Mouse (Mus musculus) midbrain, embryonic 11.5 days (tissue): ENCODE measurements around the gene Hspg2. TPM values are rescaled to one million over a fixed set of nuclear protein-coding genes. Genes with fewer than 3 reads are reported as not detected.

ENCODE experiments used
- ATAC-seq: fragments of 200-750 bp; cut with Nextera tagmentation; 2 replicates; pipeline ENCODE4 v1.8.0; 2017; ENCODE audit warnings: moderate TSS enrichment, moderate library complexity; ENCODE audit not compliant: low FRiP score
- DNase-seq: peaks from one replicate; pipeline ENCODE4 v3.0.0; 2015; ENCODE audit warnings: low spot score; ENCODE audit errors: missing footprints
- H3K27ac ChIP-seq: fragments of 300-500 bp; sonication (generic); 2 replicates; pipeline ENCODE4 v1.5.1; 2014; ENCODE audit warnings: low read depth, low read length
- H3K27me3 ChIP-seq: fragments of 300-500 bp; sonication (generic); 2 replicates; pipeline ENCODE4 v1.6.1; 2014; ENCODE audit warnings: mild to moderate bottlenecking, low read length, moderate library complexity, mixed read lengths; ENCODE audit not compliant: control insufficient read depth, insufficient read depth
- H3K36me3 ChIP-seq: fragments of 300-500 bp; sonication (generic); 2 replicates; pipeline ENCODE4 v1.6.1; 2014; ENCODE audit warnings: mild to moderate bottlenecking, low read length, moderate library complexity, mixed read lengths; ENCODE audit not compliant: control insufficient read depth, insufficient read depth
- H3K4me1 ChIP-seq: fragments of 300-500 bp; sonication (generic); 2 replicates; pipeline ENCODE4 v1.6.1; 2014; ENCODE audit warnings: low read length; ENCODE audit not compliant: control insufficient read depth, insufficient read depth
- H3K4me2 ChIP-seq: fragments of 300-500 bp; sonication (generic); 2 replicates; pipeline ENCODE4 v1.6.1; 2014; ENCODE audit warnings: mild to moderate bottlenecking, moderate library complexity
- H3K4me3 ChIP-seq: fragments of 300-500 bp; sonication (generic); 2 replicates; pipeline ENCODE4 v1.5.1; 2014; ENCODE audit warnings: low read depth, low read length
- H3K9ac ChIP-seq: fragments of 300-500 bp; sonication (generic); 2 replicates; pipeline ENCODE4 v1.6.1; 2014; ENCODE audit warnings: low read length
- H3K9me3 ChIP-seq: fragments of 300-500 bp; sonication (generic); 2 replicates; pipeline ENCODE4 v1.6.1; 2016; ENCODE audit warnings: low read length; ENCODE audit not compliant: control insufficient read depth
- WGBS: fragments of 180-500 bp; shearing (Covaris S2); extraction: QIAGEN DNeasy Blood & Tissue Kit; methylation state at CpG from one replicate; pipeline ENCODE4 v1.1.7; 2014; 5-methylcytosine and 5-hydroxymethylcytosine counted together
- polyA plus RNA-seq: library from polyadenylated mRNA; unstranded; fragments of >200 nt; fragmentation: Nextera tagmentation; extraction: Ambion mirVana; gene quantifications from 2 replicates; pipeline ENCODE4 v1.2.1, GENCODE M21; 2014

Gene Hspg2
- polyA plus RNA-seq, 1 experiment from 2014 or later = 11.2 TPM

DNA sequence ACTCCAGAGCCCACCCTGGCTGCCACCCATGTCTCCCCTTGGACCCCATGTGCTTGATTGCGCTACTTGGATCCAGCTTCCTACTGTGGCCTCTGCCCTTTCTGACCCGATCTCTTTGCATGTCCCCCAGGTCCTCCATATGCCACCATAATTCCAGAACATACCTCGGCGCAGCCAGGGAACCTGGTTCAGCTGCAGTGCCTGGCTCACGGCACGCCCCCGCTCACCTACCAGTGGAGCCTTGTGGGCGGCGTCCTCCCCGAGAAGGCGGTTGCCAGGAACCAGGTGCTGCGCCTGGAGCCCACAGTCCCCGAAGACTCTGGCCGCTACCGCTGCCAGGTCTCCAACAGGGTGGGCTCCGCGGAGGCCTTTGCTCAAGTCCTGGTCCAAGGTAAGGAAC is 84.9 kb downstream of the Hspg2 start:
- Histone ChIP-seq H3K9me3 (no peaks in the 10 kb centered on the region), H3K36me3 (0 out of 2 replicates have a peak, but pooled peaks cover 3% of the 10 kb centered on the region), H3K27ac (no peak overlapping the region), H3K27me3 (no peaks in the 10 kb centered on the region), H3K4me1 (no peaks in the 10 kb centered on the region), H3K4me3 (no peak overlapping the region), H3K4me2 (no peak overlapping the region), H3K9ac (no peak overlapping the region)
- ATAC-seq = no peak
- no peak for DNase-seq
- WGBS = 95% methylated on average over 17 of the region's 17 CpGs

DNA sequence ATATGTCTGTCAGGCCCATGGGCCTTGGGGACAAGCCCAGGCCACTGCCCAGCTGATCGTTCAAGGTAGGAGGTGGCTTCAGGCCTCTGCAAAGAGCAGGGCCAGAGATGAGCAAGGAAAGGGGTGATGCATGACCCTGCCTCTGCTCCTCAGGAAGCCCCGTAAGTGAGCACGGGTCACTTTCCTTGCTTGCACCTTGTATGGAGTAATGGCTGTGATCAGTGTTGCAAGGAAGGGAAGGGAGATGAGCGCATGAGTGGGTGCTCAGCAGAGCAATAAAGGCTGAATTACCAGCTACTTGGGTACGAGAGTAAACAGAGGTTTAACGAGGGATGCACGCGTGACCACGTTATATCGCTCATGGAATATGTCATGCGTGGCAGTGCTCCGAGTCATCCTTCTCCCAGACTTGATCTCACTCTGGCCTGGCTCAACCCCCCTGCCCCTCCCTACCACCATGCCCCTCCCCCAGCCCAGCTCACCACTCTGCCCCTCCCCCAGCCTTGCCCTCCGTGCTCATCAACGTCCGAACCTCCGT is 88.2 kb downstream of the Hspg2 start:
- no peak for ATAC-seq

DNA sequence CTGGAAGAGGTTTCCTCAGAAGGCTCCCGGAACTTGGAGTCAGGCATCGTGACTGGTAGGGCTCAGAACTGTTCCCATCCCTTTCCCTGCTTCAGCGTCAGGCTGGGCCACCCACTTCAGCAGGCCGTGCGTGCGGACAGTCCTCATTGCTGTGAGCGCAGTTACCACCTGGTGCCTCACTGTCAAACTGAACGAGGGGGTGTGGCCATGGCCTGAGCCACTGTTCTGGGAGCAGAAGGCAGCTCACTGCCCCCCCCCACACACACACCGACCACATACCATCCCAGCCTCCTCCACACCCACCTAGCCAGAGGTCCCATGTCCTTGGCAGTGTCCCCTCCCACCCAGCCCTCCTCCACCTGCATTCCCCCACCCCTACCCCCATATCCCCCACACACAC is 101.3 kb downstream of the Hspg2 start:
- 84% methylated on average over 9 of the region's 9 CpGs for WGBS
- no peak for ATAC-seq

More for the DNA sequence above, 88.2 kb downstream of the Hspg2 start:
- Histone ChIP-seq H3K4me3 (no peak overlapping the region), H3K27ac (no peak overlapping the region), H3K36me3 (0 out of 2 replicates have a peak, but pooled peaks cover 3% of the 10 kb centered on the region), H3K27me3 (no peaks in the 10 kb centered on the region), H3K4me2 (no peak overlapping the region), H3K4me1 (no peaks in the 10 kb centered on the region), H3K9me3 (no peaks in the 10 kb centered on the region), H3K9ac (no peak overlapping the region)
- 91% methylated on average over 16 of the region's 16 CpGs for WGBS
- no peak for DNase-seq

DNA sequence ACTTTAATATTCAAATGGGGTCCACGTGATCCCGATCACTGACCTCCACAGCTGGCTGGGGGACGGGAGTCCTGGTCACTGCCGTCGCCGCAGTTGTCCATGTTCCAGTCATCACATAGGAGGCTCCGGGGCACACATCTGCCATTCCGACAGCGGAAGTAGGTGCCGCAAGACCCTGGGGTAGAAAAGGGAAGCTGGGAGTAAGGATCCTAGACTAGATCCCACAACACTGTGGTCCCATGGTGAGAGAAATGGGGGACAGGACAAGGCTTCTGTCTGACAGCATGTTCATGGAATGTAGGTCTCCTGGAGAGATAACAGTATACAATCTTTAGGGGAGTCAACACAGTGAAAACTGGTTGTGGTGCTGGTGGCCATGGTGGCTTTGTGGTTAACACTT is 105.9 kb downstream of the Hspg2 start, which contains the start of gene Ldlrad2:
Ldlrad2 (minus strand) TSS at position 101 of the 400 bp plus-strand sequence.
- ATAC-seq (no peak), DNase-seq (no peak)
- no peak within 1 kb of the TSS for H3K4me2 ChIP-seq
- 86% methylated on average over 10 of the region's 10 CpGs for WGBS
- no peaks in the 10 kb centered on the region for H3K4me1 ChIP-seq
- H3K36me3 ChIP-seq = no peaks in the 10 kb centered on the region
- no peaks in the 10 kb centered on the region for H3K9me3 ChIP-seq
- H3K27ac ChIP-seq = no peak within 1 kb of the TSS
- H3K4me3 ChIP-seq = no peak within 1 kb of the TSS
- peaks cover 8% of the 10 kb centered on the region for H3K27me3 ChIP-seq
- H3K9ac ChIP-seq = no peak within 1 kb of the TSS

More for the DNA sequence above, 101.3 kb downstream of the Hspg2 start:
- no peak overlapping the region for H3K4me3 ChIP-seq
- H3K27me3 ChIP-seq = no peaks in the 10 kb centered on the region
- H3K4me2 ChIP-seq = no peak overlapping the region
- no peaks in the 10 kb centered on the region for H3K9me3 ChIP-seq
- no peaks in the 10 kb centered on the region for H3K4me1 ChIP-seq
- H3K36me3 ChIP-seq = no peaks in the 10 kb centered on the region
- no peak overlapping the region for H3K27ac ChIP-seq
- DNase-seq = no peak
- H3K9ac ChIP-seq = no peak overlapping the region

DNA sequence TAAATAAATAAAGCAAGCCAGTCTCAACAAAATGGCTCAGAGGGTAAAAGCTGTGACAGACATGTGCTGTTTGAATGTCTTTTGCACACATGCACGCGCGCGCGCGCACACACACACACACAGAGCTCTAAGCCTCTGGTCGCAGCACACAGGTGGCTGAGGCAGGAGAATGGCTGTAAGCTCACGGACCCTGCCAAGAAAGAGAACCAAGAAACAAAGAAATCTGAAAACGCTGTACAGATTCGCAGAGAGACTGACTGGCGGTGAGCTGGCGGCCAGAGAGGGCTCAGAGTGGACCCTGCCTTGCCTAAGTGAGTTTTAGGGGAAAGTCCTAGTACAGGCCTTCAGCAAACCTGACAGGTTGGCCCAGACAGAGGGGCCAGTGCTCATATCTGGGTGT is 108.9 kb downstream of the Hspg2 start:
- Histone ChIP-seq H3K4me3 (no peak overlapping the region), H3K36me3 (no peaks in the 10 kb centered on the region), H3K4me2 (no peak overlapping the region), H3K4me1 (peaks cover 6% of the 10 kb centered on the region; the same call in 1 of the 2 replicates), H3K27me3 (peaks cover 8% of the 10 kb centered on the region), H3K9me3 (no peaks in the 10 kb centered on the region), H3K27ac (no peak overlapping the region), H3K9ac (no peak overlapping the region)
- 95% methylated on average over 12 of the region's 12 CpGs for WGBS
- ATAC-seq = no peak
- peak; percentile 82 for DNase-seq

DNA sequence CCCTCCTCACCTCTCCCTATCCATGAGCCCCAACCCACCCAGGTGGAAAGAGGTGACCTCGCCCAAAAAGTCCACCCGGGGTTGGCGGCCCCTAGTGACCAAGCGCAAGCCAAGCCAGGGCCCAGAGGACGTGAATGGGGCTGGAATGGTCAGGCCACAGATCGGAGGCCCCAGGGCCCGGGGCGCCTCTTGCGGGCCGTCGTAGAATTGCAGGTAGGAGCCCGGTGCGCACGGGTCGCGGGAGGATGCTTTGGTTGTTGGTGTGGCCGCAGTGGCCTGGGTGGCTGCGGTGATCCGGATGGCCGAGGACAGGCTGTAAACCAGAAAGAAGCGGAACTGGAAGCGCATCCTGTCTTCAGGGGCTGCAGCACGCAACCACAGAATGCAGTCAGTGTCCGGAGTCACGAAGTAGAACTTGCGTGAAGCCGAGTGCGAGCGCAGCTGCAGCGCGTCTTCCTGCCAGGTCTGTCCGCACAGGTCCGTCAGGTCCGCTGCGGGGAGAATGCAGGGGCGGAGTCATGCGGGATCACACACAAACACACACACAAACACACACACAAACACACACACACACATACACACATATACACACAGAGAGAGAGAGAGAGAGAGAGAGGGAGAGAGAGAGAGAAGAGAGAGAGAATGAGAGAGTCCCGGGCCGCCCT is 109.7 kb downstream of the Hspg2 start:
- peak overlapping the region; percentile 28; the same call in 1 of the 2 replicates for H3K4me3 ChIP-seq
- DNase-seq (peak; percentile 97), ATAC-seq (peak; percentile 64; the same call in 1 of the 2 replicates)
- peaks cover 8% of the 10 kb centered on the region for H3K27me3 ChIP-seq
- no peaks in the 10 kb centered on the region for H3K36me3 ChIP-seq
- 4% methylated on average over 39 of the region's 39 CpGs for WGBS
- H3K9me3 ChIP-seq = no peaks in the 10 kb centered on the region
- H3K4me2 ChIP-seq = peak overlapping the region; percentile 61
- peak overlapping the region; percentile 48; the same call in 1 of the 2 replicates for H3K9ac ChIP-seq
- no peak overlapping the region for H3K27ac ChIP-seq
- peaks cover 6% of the 10 kb centered on the region; the same call in 1 of the 2 replicates for H3K4me1 ChIP-seq

DNA sequence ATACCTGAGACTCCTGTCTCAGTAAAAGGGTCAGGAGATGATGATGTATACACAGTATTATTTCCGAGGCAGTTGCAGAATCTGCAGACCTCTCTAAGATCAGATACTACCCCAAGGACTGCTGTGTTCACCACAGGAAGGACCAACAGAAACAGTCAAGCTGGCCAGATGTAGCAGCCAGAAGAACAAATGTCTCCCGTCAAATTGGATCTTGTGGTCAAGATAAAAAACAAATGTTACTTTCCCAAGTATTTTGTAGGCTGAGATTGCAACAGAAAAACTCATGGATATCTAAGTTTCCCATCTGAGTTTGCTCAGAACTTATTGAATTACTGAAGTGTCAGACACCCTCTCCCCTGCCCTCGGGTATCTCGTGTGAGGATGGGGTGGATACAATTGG is 111.2 kb downstream of the Hspg2 start:
- H3K4me2 ChIP-seq = no peak overlapping the region
- H3K4me1 ChIP-seq = peaks cover 6% of the 10 kb centered on the region; the same call in 1 of the 2 replicates
- H3K36me3 ChIP-seq = no peaks in the 10 kb centered on the region
- ATAC-seq (no peak), DNase-seq (no peak)
- WGBS = 55% methylated on average over 4 of the region's 4 CpGs
- H3K27ac ChIP-seq = no peak overlapping the region
- H3K9me3 ChIP-seq = no peaks in the 10 kb centered on the region
- H3K27me3 ChIP-seq = peaks cover 8% of the 10 kb centered on the region
- H3K4me3 ChIP-seq = no peak overlapping the region
- H3K9ac ChIP-seq = no peak overlapping the region

DNA sequence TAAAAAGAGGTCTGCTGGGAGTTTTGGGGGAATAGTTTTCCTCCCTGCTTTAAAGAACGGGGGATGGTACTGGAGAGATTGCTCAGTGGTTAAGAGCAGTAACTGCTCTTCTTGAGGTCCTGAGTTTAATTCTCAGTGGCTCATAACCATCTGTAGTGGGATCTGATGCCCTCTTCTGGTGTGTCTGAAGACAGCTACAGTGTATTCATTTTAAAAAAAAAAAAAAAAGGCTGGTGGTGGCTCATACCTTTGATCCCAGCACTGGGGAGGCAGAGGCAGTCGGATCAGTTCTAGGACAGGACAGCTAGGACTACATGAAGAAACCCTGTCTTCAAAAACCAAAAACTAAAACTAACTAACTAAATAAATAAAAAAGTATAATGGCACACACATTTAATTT is 111.7 kb downstream of the Hspg2 start:
- H3K27ac ChIP-seq = no peak overlapping the region
- peaks cover 8% of the 10 kb centered on the region for H3K27me3 ChIP-seq
- no peak overlapping the region for H3K4me2 ChIP-seq
- no peak overlapping the region for H3K9ac ChIP-seq
- H3K4me3 ChIP-seq = no peak overlapping the region
- H3K9me3 ChIP-seq = no peaks in the 10 kb centered on the region
- DNase-seq (no peak), ATAC-seq (no peak)
- H3K36me3 ChIP-seq = no peaks in the 10 kb centered on the region
- WGBS = 60% methylated on average over 2 of the region's 2 CpGs
- peaks cover 6% of the 10 kb centered on the region; the same call in 1 of the 2 replicates for H3K4me1 ChIP-seq

DNA sequence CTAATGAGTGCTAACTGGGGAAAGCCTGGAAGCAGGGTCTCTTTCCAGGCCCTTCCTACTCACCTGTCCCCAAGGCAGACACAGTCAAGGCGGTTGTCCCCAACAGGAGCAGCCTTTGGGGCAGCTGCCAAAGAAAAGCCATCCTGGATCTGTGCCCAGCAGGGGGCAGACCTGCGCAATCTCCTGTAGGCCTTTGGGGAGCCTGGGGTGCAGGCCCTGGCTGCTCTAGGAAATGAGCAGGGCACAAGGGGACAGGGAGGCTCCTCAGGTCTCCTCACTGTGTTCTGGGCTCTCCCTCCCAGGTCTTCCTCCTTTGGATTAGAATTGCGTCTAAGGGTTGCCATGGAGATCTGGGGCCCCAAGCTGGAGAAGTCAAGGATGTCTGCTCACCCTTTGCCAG is 113.2 kb downstream of the Hspg2 start:
- Histone ChIP-seq H3K4me2 (no peak overlapping the region), H3K9ac (no peak overlapping the region), H3K4me1 (peaks cover 6% of the 10 kb centered on the region; the same call in 1 of the 2 replicates), H3K27me3 (peaks cover 8% of the 10 kb centered on the region), H3K27ac (no peak overlapping the region), H3K4me3 (no peak overlapping the region), H3K9me3 (no peaks in the 10 kb centered on the region), H3K36me3 (no peaks in the 10 kb centered on the region)
- WGBS = 23% methylated on average over 3 of the region's 3 CpGs
- no peak for ATAC-seq
- no peak for DNase-seq
